Mouse (Mus musculus): ENCODE measurements around the gene C9orf72. TPM values are rescaled to one million over a fixed set of nuclear protein-coding genes. Genes with fewer than 3 reads are reported as not detected.

C9orf72 gene
- total RNA-seq, 2 experiments from 2014 or later: 23.3 to 26.8 TPM

- no peak for DNase-seq (ENCODE audit: extremely low spot score in 1 of 2, low spot score in 2 of 2)
- no peak for TF ChIP-seq CTCF (IDR thresholded peaks at IDR 0.05)
- Histone ChIP-seq H3K27ac (no peak overlapping the region), H3K4me3 (no peak overlapping the region)
- intact Hi-C loops (cut with DNase I): loop anchor here (10.0 kb wide), 1 partner anchor 449 kb away; the partner anchor contains the start of gene Smim8
These were observed 2.5 kb downstream of the C9orf72 start for GRCm38 (mm10) chr4:35223376-35223988.

GRCm38 (mm10) chr4:35221903-35222302, 4.1 kb downstream of the C9orf72 start:
- H3K4me3 ChIP-seq: no peak overlapping the region
- peak; percentile 9 for TF ChIP-seq CTCF (IDR thresholded peaks at IDR 0.05)
- DNase-seq (ENCODE audit: extremely low spot score in 1 of 2, low spot score in 2 of 2): no peak
- intact Hi-C loops (cut with DNase I): loop anchor here (10.0 kb wide), 1 partner anchor 447 kb away; the partner anchor contains the start of gene Smim8
- H3K27ac ChIP-seq: no peak overlapping the region

- no peak overlapping the region for H3K4me3 ChIP-seq
- H3K27ac ChIP-seq: no peak overlapping the region
- TF ChIP-seq CTCF (IDR thresholded peaks at IDR 0.05): no peak
- DNase-seq (ENCODE audit: extremely low spot score in 1 of 2, low spot score in 2 of 2): no peak
- intact Hi-C loops (cut with DNase I): loop anchor here (10.0 kb wide), 1 partner anchor 446 kb away; the partner anchor contains the start of gene Smim8
These were observed 4.8 kb downstream of the C9orf72 start for GRCm38 (mm10) chr4:35221131-35221530.

- Histone ChIP-seq H3K4me3 (no peak overlapping the region), H3K27ac (no peak overlapping the region)
- DNase-seq (ENCODE audit: extremely low spot score in 1 of 2, low spot score in 2 of 2): no peak
- intact Hi-C loops (cut with DNase I): loop anchor here (10.0 kb wide), 1 partner anchor 445 kb away; the partner anchor contains the start of gene Smim8
- TF ChIP-seq CTCF (IDR thresholded peaks at IDR 0.05): no peak
These were observed 5.8 kb downstream of the C9orf72 start for GRCm38 (mm10) chr4:35220108-35220731.

- Histone ChIP-seq H3K27ac (no peak overlapping the region), H3K4me3 (no peak overlapping the region)
- intact Hi-C loops (cut with DNase I): no loop called here
- TF ChIP-seq CTCF (IDR thresholded peaks at IDR 0.05): no peak
- no peak for DNase-seq (ENCODE audit: extremely low spot score in 1 of 2, low spot score in 2 of 2)
These were observed 21.3 kb downstream of the C9orf72 start for GRCm38 (mm10) chr4:35204659-35205058.

GRCm38 (mm10) chr4:35203724-35204123, 22.3 kb downstream of the C9orf72 start:
- Histone ChIP-seq H3K27ac (no peak overlapping the region), H3K4me3 (no peak overlapping the region)
- no peak for TF ChIP-seq CTCF (IDR thresholded peaks at IDR 0.05)
- intact Hi-C loops (cut with DNase I): no loop called here
- DNase-seq (ENCODE audit: extremely low spot score in 1 of 2, low spot score in 2 of 2): no peak

GRCm38 (mm10) chr4:35201700-35202099, 24.3 kb downstream of the C9orf72 start:
- no peak for TF ChIP-seq CTCF (IDR thresholded peaks at IDR 0.05)
- intact Hi-C loops (cut with DNase I): no loop called here
- H3K27ac ChIP-seq: no peak overlapping the region

GRCm38 (mm10) chr4:35192725-35193124, 33.2 kb downstream of the C9orf72 start:
- intact Hi-C loops (cut with DNase I): loop anchor here (1.0 kb wide), 1 partner anchor 234 kb away; no protein-coding TSS in a partner anchor
- TF ChIP-seq CTCF (IDR thresholded peaks at IDR 0.05): peak; percentile 55
- DNase-seq (ENCODE audit: extremely low spot score in 1 of 2, low spot score in 2 of 2): no peak
- no peak overlapping the region for H3K27ac ChIP-seq
- H3K4me3 ChIP-seq: no peak overlapping the region

More at GRCm38 (mm10) chr4:35201700-35202099, 24.3 kb downstream of the C9orf72 start:
- DNase-seq (ENCODE audit: extremely low spot score in 1 of 2, low spot score in 2 of 2): no peak
- H3K4me3 ChIP-seq: no peak overlapping the region

GRCm38 (mm10) chr4:35189794-35190193, 36.2 kb downstream of the C9orf72 start:
- peak in 1 of 2 experiments; percentile 20 for DNase-seq (ENCODE audit: extremely low spot score in 1 of 2, low spot score in 2 of 2)
- no peak for TF ChIP-seq CTCF (IDR thresholded peaks at IDR 0.05)
- no peak overlapping the region for H3K4me3 ChIP-seq
- H3K27ac ChIP-seq: no peak overlapping the region
- intact Hi-C loops (cut with DNase I): no loop called here

- no peak for TF ChIP-seq CTCF (IDR thresholded peaks at IDR 0.05)
- intact Hi-C loops (cut with DNase I): no loop called here
- DNase-seq (ENCODE audit: extremely low spot score in 1 of 2, low spot score in 2 of 2): no peak
- H3K27ac ChIP-seq: no peak overlapping the region
- H3K4me3 ChIP-seq: no peak overlapping the region
These were observed 38.2 kb downstream of the C9orf72 start for GRCm38 (mm10) chr4:35187617-35188326.

GRCm38 (mm10) chr4:35177926-35178645, 47.9 kb downstream of the C9orf72 start:
- intact Hi-C loops (cut with DNase I): no loop called here
- no peak for TF ChIP-seq CTCF (IDR thresholded peaks at IDR 0.05)
- Histone ChIP-seq H3K27ac (no peak overlapping the region), H3K4me3 (no peak overlapping the region)
- DNase-seq (ENCODE audit: extremely low spot score in 1 of 2, low spot score in 2 of 2): no peak

Data from left cerebral cortex, adult 2 months (tissue).